In genomic region chr19:19108596-19109381, GRCm38 (mm10) we compare ENCODE assay signal across 7 mouse cellular contexts. TPM values are rescaled to one million over a fixed set of nuclear protein-coding genes. Genes with fewer than 3 reads are reported as not detected.
DNase-seq lines count a peak whose midpoint lies in the region; ATAC-seq lines count a peak whose summit lies in the region.

No protein-coding gene starts in this region.

- H3K4me3 ChIP-seq in lung, embryonic 16.5 days (ENCODE audit: low read length) = peak overlapping the region; percentile 48; the same call in 1 of the 2 replicates
- peak overlapping the region; percentile 56 for H3K4me3 ChIP-seq in forebrain, embryonic 12.5 days (replicated peaks)

- no peak for ATAC-seq in lung, embryonic 16.5 days (ENCODE audit: low read depth)
- no peak for ATAC-seq in forebrain, embryonic 12.5 days (ENCODE audit: low FRiP score)

- 37% methylated on average over 13 of the region's 13 CpGs for WGBS in lung, embryonic 16.5 days
- WGBS in forebrain, embryonic 12.5 days = 29% methylated on average over 13 of the region's 13 CpGs

- no peaks in the 10 kb centered on the region for H3K36me3 ChIP-seq in lung, embryonic 16.5 days (ENCODE audit: control insufficient read depth, insufficient read depth, low read length)
- no peaks in the 10 kb centered on the region for H3K36me3 ChIP-seq in forebrain, embryonic 12.5 days (replicated peaks)

- no peaks in the 10 kb centered on the region for H3K9me3 ChIP-seq in lung, embryonic 16.5 days (ENCODE audit: control insufficient read depth, low read length)
- no peaks in the 10 kb centered on the region for H3K9me3 ChIP-seq in forebrain, embryonic 12.5 days

- DNase-seq in lung, postnatal 14 days = no peak
- DNase-seq in left cerebral cortex, postnatal 14 days (ENCODE audit: low spot score in 2 of 2) = peak; percentile 34 to 49
- DNase-seq in retina, postnatal 1 day = peak; percentile 74
- no peak for DNase-seq in adrenal gland, adult 8-10 months
- DNase-seq in B cell, adult 2 months = no peak

- H3K4me2 ChIP-seq in lung, embryonic 16.5 days (ENCODE audit: low read depth, low read length) = no peak overlapping the region
- peak overlapping the region; percentile 87 for H3K4me2 ChIP-seq in forebrain, embryonic 12.5 days

- H3K9ac ChIP-seq in lung, embryonic 16.5 days (ENCODE audit: low read length) = no peak overlapping the region
- H3K9ac ChIP-seq in forebrain, embryonic 12.5 days = no peak overlapping the region

- no peak overlapping the region for H3K27ac ChIP-seq in lung, embryonic 16.5 days (ENCODE audit: low read length)
- H3K27ac ChIP-seq in forebrain, embryonic 12.5 days = no peak overlapping the region

- peaks cover 8% of the 10 kb centered on the region; the same call in 1 of the 2 replicates for H3K4me1 ChIP-seq in lung, embryonic 16.5 days (replicated peaks; ENCODE audit: control insufficient read depth, insufficient read depth, low read length)
- H3K4me1 ChIP-seq in forebrain, embryonic 12.5 days = peaks cover 31% of the 10 kb centered on the region

- intact Hi-C loops in left cerebral cortex, postnatal 14 days (cut with DNase I) = loop anchor here (10.0 kb wide), 2 partner anchors 134 to 224 kb away; no protein-coding TSS in a partner anchor

- H3K27me3 ChIP-seq in lung, embryonic 16.5 days (ENCODE audit: control insufficient read depth, insufficient read depth, low read depth, low read length) = peaks cover 19% of the 10 kb centered on the region
- peaks cover 27% of the 10 kb centered on the region for H3K27me3 ChIP-seq in forebrain, embryonic 12.5 days

RNA-seq across cellular contexts. Expression of gene Rorb, which starts 2.2 kb away (rescaled TPM):
- polyA plus RNA-seq in lung, embryonic 16.5 days (2015; fragmentation: Nextera tagmentation; extraction: Ambion mirVana) = 1.0 and 1.6 TPM in 2 replicates
- 7.1 and 7.8 TPM in 2 replicates for polyA plus RNA-seq in forebrain, embryonic 12.5 days (2016; fragmentation: Nextera tagmentation; extraction: Ambion mirVana)
- 10 to 100 TPM; 53.4 to 75.6 TPM for total RNA-seq in left cerebral cortex, postnatal 14 days (2021)
- under 1 TPM; 0.46 to 1.00 (median 0.54) TPM for total RNA-seq in adrenal gland, adult 8-10 months (2022)

Comparison
In these comparisons a context has a peak if more than half of its experiments do, and no peak if none do; other contexts are left out.
1. DNase-seq: peak in left cerebral cortex, postnatal 14 days (2 of 2) and retina, postnatal 1 day (single experiment); none in lung, postnatal 14 days (single experiment), adrenal gland, adult 8-10 months (single experiment) and B cell, adult 2 months (0 of 2).
2. RNA of gene Rorb, which starts 2.2 kb away (total RNA-seq): 53.4 to 75.6 TPM in left cerebral cortex, postnatal 14 days; 0.46 to 1.00 TPM in adrenal gland, adult 8-10 months; every median in the first group is over 10 times any median in the second.